Mouse (Mus musculus) ES-E14 (cell line): ENCODE measurements around the gene Rab43. TPM values are rescaled to one million over a fixed set of nuclear protein-coding genes. Genes with fewer than 3 reads are reported as not detected.
A peak's percentile ranks its signal among the peaks of the same experiment; 100 is the strongest.

Experiments
- DNase-seq: peaks from one replicate; pipeline ENCODE4 v3.0.0-alpha.2; 2013; ENCODE audit warnings: low read depth, low spot score
- H3K27ac ChIP-seq: 2 replicates; pipeline ENCODE4 v1.5.1; 2012; ENCODE audit warnings: low read depth, mild to moderate bottlenecking, low read length, moderate library complexity, mixed read lengths; ENCODE audit not compliant: poor library complexity, insufficient read depth, severe bottlenecking
- H3K36me3 ChIP-seq: 2 replicates; pipeline ENCODE4 v1.6.1; 2012; ENCODE audit warnings: mild to moderate bottlenecking, low read length, moderate library complexity, mixed read lengths; ENCODE audit not compliant: control insufficient read depth, poor library complexity, insufficient read depth, severe bottlenecking
- H3K4me1 ChIP-seq, 2 experiments: fragments of 150-350 bp in 1 of 2; sonication (generic) in 1 of 2; 2 replicates each; pipeline ENCODE4 v1.6.1; 2012; ENCODE audit warnings: low read length in 2 of 2, mild to moderate bottlenecking in 1 of 2, mixed read lengths in 1 of 2; ENCODE audit not compliant: control insufficient read depth in 2 of 2, insufficient read depth in 2 of 2, poor library complexity in 1 of 2
- H3K4me3 ChIP-seq, 2 experiments: fragments of 150-350 bp in 1 of 2; sonication (generic) in 1 of 2; 2 replicates each; pipeline ENCODE4 v1.5.1; 2012; ENCODE audit warnings: low read length in 2 of 2, low read depth in 1 of 2, mild to moderate bottlenecking in 1 of 2, mixed read lengths in 1 of 2; ENCODE audit not compliant: insufficient read depth in 1 of 2, poor library complexity in 1 of 2, severe bottlenecking in 1 of 2
- H3K9ac ChIP-seq: 2 replicates; pipeline ENCODE4 v1.6.1; 2012; ENCODE audit warnings: low read depth, mild to moderate bottlenecking, low read length, mixed read lengths; ENCODE audit not compliant: poor library complexity, insufficient read depth, severe bottlenecking
- H3K9me3 ChIP-seq: fragments of 150-350 bp; sonication (generic); 2 replicates; pipeline ENCODE4 v1.6.1; 2012; ENCODE audit warnings: low read depth, mild to moderate bottlenecking, low read length; ENCODE audit not compliant: control insufficient read depth, insufficient read depth
- CHD2 ChIP-seq: IDR thresholded peaks from 2 replicates; pipeline ENCODE4 v1.6.1; 2014; ENCODE audit warnings: mild to moderate bottlenecking, low read depth, low read length, inconsistent platforms
- HCFC1 ChIP-seq: IDR thresholded peaks from 2 replicates; pipeline ENCODE4 v1.6.1; 2012; ENCODE audit warnings: low read length, inconsistent platforms, borderline replicate concordance; ENCODE audit not compliant: insufficient read depth
- MAFK ChIP-seq: IDR thresholded peaks from 2 replicates; pipeline ENCODE4 v1.6.1; 2014; ENCODE audit warnings: mild to moderate bottlenecking, low read depth, low read length, inconsistent platforms; ENCODE audit not compliant: insufficient read depth
- ZC3H11A ChIP-seq: IDR thresholded peaks from 2 replicates; pipeline ENCODE4 v1.6.1; 2012; ENCODE audit warnings: low read depth, mild to moderate bottlenecking, inconsistent platforms, low read length, borderline replicate concordance
- ZNF384 ChIP-seq: IDR thresholded peaks from 2 replicates; pipeline ENCODE4 v1.6.1; 2012; ENCODE audit warnings: low read depth, low read length, inconsistent platforms
- in situ Hi-C, 2 experiments: fragments of 600-800 bp; cut with MboI; formaldehyde crosslinking; loops; one replicate each; pipeline ENCODE4 v1.15.1; 2025; ENCODE audit warnings: low sequenced_read_pairs in 2 of 2, inconsistent platforms in 1 of 2; ENCODE audit not compliant: unreplicated experiment in 2 of 2
- total RNA-seq: library from RNA; depleted of rRNA; stranded (reverse); fragments of 300-350 nt; gene quantifications from 2 replicates; pipeline ENCODE4 v1.2.3, GENCODE M21; 2012; rRNA removed

Gene Rab43
- total RNA-seq, result 1.6 and 2.0 TPM in 2 replicates

DNA sequence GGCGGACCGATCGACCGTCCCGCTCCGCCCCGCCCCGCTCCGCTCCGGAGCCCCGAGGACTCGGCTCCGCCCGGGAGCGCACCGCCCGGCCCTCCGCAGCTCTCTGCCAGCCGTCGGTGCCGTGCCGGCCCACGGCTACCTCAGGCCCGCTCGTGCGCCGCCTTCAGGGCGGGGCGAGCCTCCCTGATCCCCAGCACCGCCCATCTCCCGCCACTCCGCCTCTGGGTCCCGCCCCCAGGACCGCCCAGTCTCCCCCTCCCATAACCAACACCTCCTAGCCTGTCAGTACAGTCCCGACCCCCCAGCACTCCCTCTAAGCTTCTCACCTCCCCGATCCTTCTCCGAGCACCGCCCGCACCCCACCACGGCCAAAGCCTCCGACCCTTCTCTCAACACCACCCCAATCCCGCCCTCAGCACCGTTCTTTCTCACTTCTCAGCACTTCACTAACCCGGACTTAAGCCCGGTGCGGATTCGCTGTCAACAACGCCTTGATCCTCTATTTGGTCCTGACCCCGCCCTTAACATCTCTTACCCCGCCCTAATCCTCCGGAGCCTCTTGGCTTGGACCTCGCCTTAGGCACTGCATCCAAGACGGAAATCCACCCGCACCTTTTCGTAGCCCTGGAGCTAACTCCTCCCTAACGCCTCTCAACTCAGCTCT lies at the start of gene Rab43:
Gene Rab43, minus strand, starts transcription at position 490 of the 664 bp plus-strand sequence.
- Histone ChIP-seq H3K9me3 (no peaks in the 10 kb centered on the region), H3K36me3 (no peaks in the 10 kb centered on the region), H3K27ac (no peak within 1 kb of the TSS), H3K9ac (peak within 1 kb of the TSS; percentile 82), H3K4me3 (peak within 1 kb of the TSS; percentile 81 to 97), H3K4me1 (peaks cover 0 to 2% of the 10 kb centered on the region in 2 experiments; a peak in 1 of 4 replicates)
- TF ChIP-seq HCFC1 (0 out of 2 replicates have a peak, but pooled peaks have one; percentile 10), MAFK (no peak)
- in situ Hi-C loops, result no loop called here
- peak; percentile 93 for DNase-seq

DNA sequence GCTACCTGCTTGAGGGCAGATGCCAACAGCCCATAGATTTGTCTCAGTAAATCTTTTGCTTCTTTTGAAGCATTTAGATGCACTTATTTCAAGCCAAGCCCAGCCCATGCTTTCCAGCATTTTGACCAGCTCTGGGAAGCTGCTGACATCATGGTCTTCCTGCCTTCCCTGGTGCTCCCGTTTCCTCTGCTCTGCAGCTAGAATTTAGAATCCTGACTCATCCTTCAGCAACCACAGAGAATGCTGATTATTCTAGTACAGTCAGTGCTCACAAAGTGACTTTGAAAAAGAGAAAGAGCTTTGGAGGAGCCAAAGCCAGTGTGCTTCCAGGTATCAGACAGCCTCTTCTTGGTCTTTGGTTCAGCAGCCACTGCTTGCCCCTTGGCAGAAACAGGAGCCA lies 45.1 kb upstream of the Rab43 start:
- TF ChIP-seq CHD2, result no peak
- TF ChIP-seq HCFC1, result no peak
- no peak for TF ChIP-seq ZC3H11A
- no peak for TF ChIP-seq MAFK
- no peak for TF ChIP-seq ZNF384
- in situ Hi-C loops, result no loop called here

DNA sequence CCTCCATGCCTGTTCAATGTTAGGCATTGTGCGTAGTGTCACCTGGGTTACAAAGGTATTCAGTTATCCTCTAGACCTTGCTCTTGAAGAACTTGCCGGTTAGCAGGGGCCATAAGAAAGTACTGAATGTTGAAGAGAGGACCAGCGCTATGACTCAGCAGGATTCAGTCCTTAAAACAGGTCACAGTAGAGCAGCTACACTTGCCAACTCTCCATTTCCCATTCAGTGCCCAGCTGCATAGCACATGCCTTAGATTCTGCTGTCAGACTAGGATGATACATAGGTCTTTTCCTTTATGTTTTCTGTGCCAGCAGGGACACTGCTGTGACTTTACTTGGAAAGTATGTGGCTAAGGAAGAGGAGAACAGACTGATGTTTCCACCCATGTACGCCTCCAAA lies 41.5 kb upstream of the Rab43 start:
- DNase-seq, result no peak
- Histone ChIP-seq H3K27ac (no peak overlapping the region), H3K4me3 (no peak overlapping the region), H3K4me1 (peaks cover 7 to 11% of the 10 kb centered on the region in 2 experiments; a peak in 3 of 4 replicates), H3K9me3 (no peaks in the 10 kb centered on the region), H3K9ac (no peak overlapping the region), H3K36me3 (peaks cover 3% of the 10 kb centered on the region)
- TF ChIP-seq MAFK, result peak; percentile 55; the same call in 1 of the 2 replicates
- no peak for TF ChIP-seq ZNF384
- no peak for TF ChIP-seq HCFC1
- in situ Hi-C loops, result no loop called here

More for the DNA sequence above, 45.1 kb upstream of the Rab43 start:
- Histone ChIP-seq H3K4me3 (no peak overlapping the region), H3K9me3 (no peaks in the 10 kb centered on the region), H3K36me3 (no peaks in the 10 kb centered on the region), H3K4me1 (peaks cover 6 to 10% of the 10 kb centered on the region in 2 experiments; a peak in 1 of 4 replicates), H3K27ac (no peak overlapping the region), H3K9ac (no peak overlapping the region)
- no peak for DNase-seq

DNA sequence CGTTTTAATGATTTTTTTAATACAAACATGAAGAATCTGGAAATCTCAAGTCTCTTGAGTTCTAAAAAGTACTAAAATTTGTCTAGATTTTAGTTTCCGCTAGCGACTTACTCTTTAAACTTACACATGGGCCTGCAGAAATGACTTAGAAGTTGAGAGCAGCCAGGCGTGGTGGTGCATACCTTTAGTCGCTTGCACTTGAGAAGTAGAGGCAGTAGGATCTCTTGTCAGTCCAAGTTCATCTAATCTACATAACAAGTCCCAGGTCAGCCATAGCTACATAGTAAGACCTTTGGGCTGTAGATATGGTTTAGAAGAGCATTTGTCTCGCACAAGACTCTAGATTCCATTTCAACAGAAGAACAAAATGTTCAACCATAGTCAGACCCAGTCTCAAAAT lies 39.9 kb upstream of the Rab43 start:
- TF ChIP-seq ZC3H11A (no peak), HCFC1 (no peak), ZNF384 (no peak), CHD2 (no peak), MAFK (no peak)
- Histone ChIP-seq H3K9ac (no peak overlapping the region), H3K4me3 (peak overlapping the region in 1 of 2 experiments; percentile 97; a peak in 2 of 4 replicates), H3K27ac (no peak overlapping the region; the same call in 1 of the 2 replicates), H3K9me3 (no peaks in the 10 kb centered on the region), H3K4me1 (peaks cover 7 to 11% of the 10 kb centered on the region in 2 experiments; a peak in 3 of 4 replicates), H3K36me3 (peaks cover 3% of the 10 kb centered on the region)
- in situ Hi-C loops, result no loop called here
- DNase-seq, result no peak
